Mouse (Mus musculus) forebrain, embryonic 11.5 days (tissue): ENCODE measurements around the gene Emc10. TPM values are rescaled to one million over a fixed set of nuclear protein-coding genes. Genes with fewer than 3 reads are reported as not detected.

Experiments
- ATAC-seq: fragments of 200-750 bp; cut with Nextera tagmentation; replicated peaks from 2 replicates; pipeline ENCODE4 v1.8.0; 2017; ENCODE audit warnings: moderate TSS enrichment; ENCODE audit not compliant: low FRiP score
- DNase-seq: peaks from one replicate; pipeline ENCODE4 v3.0.0-alpha.2; 2017; ENCODE audit warnings: low spot score
- H3K27ac ChIP-seq: fragments of 300-500 bp; sonication (generic); 2 replicates; pipeline ENCODE4 v1.5.1; 2014; ENCODE audit warnings: low read depth, low read length
- H3K27me3 ChIP-seq: fragments of 300-500 bp; sonication (generic); 2 replicates; pipeline ENCODE4 v1.6.1; 2014; ENCODE audit warnings: mild to moderate bottlenecking, low read length, mixed read lengths; ENCODE audit not compliant: control insufficient read depth, insufficient read depth
- H3K36me3 ChIP-seq: fragments of 300-500 bp; sonication (generic); 2 replicates; pipeline ENCODE4 v1.6.1; 2014; ENCODE audit warnings: mild to moderate bottlenecking, low read length, moderate library complexity, mixed read lengths; ENCODE audit not compliant: control insufficient read depth, insufficient read depth
- H3K4me1 ChIP-seq: fragments of 300-500 bp; sonication (generic); replicated peaks from 2 replicates; pipeline ENCODE4 v1.6.1; 2014; ENCODE audit warnings: low read length, mixed read lengths; ENCODE audit not compliant: control insufficient read depth, insufficient read depth
- H3K4me2 ChIP-seq: fragments of 300-500 bp; sonication (generic); 2 replicates; pipeline ENCODE4 v1.6.1; 2014; ENCODE audit warnings: low read depth, mild to moderate bottlenecking, low read length, moderate library complexity, mixed read lengths; ENCODE audit not compliant: severe bottlenecking
- H3K4me3 ChIP-seq: fragments of 300-500 bp; sonication (generic); 2 replicates; pipeline ENCODE4 v1.5.1; 2014; ENCODE audit warnings: low read depth, low read length
- H3K9ac ChIP-seq: fragments of 300-500 bp; sonication (generic); 2 replicates; pipeline ENCODE4 v1.6.1; 2014; ENCODE audit warnings: low read length
- H3K9me3 ChIP-seq: fragments of 300-500 bp; sonication (generic); 2 replicates; pipeline ENCODE4 v1.6.1; 2016; ENCODE audit warnings: low read length, mixed read lengths; ENCODE audit not compliant: control insufficient read depth
- WGBS: fragments of 180-500 bp; shearing (Covaris S2); extraction: QIAGEN DNeasy Blood & Tissue Kit; methylation state at CpG from one replicate; pipeline ENCODE4 v1.1.7; 2014; 5-methylcytosine and 5-hydroxymethylcytosine counted together
- polyA plus RNA-seq: library from polyadenylated mRNA; unstranded; fragments of >200 nt; fragmentation: Nextera tagmentation; extraction: Ambion mirVana; gene quantifications from 2 replicates; pipeline ENCODE4 v1.2.1, GENCODE M21; 2014

Emc10 gene
- polyA plus RNA-seq, 1 experiment from 2014 or later: 115 TPM

DNA sequence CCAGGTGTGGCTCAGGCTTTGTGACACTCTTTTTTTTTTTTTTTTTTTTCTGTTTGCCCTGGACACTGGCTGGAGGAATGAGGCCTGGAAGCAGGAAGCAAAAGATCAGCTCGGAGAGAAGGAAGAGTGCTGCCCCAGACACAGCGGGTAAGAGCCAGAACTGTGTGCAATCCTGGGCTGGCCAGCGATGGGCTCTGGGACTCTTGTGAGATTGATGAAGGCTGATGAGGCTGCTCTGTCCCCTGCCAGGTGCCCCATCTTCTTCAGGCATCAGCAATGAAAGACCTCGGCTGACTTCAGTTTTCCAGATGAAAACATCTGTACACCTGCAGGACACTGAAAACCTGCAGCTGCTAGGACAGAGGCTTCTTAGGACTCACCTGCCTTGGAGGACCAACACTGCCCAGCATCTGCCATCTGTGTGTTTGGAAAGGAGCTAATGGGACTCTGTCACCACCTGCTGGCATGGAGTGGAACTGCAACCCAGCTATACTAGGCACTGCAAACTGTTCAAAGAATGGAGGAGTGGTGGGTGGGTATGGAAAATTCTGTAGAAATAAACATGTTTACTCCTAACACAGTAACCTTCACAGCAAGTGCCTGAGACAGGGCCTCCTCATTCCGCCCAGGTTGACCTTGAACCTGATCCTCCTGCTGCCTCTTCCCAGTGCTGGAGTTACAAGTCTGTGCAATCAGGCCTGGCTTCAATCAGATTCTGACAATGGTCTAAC lies 11.3 kb downstream of the Emc10 start:
- Histone ChIP-seq H3K27ac (no peak overlapping the region), H3K9me3 (no peaks in the 10 kb centered on the region), H3K4me3 (no peak overlapping the region), H3K27me3 (no peaks in the 10 kb centered on the region), H3K4me1 (no peaks in the 10 kb centered on the region), H3K9ac (no peak overlapping the region), H3K4me2 (no peak overlapping the region), H3K36me3 (no peaks in the 10 kb centered on the region)
- WGBS: 35% methylated on average over 5 of the region's 5 CpGs
- DNase-seq (peak; percentile 91), ATAC-seq (peak; percentile 84)

DNA sequence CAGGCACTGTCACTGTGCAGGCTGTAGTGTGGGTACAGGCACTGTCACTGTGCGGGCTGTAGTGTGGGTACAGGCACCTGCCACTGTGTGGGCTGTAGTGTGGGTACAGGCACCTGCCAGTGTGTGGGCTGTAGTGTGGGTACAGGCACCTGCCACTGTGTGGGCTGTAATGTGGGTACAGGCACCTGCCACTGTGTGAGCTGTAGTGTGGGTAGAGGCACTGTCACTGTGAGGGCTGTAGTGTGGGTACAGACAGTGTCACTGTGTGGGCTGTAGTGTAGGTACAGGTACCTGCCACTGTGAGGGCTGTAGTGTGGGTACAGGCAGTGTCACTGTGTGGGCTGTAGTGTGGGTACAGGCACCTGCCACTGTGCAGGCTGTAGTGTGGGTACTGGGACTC lies 12.2 kb downstream of the Emc10 start:
- no peaks in the 10 kb centered on the region for H3K4me1 ChIP-seq
- H3K9me3 ChIP-seq: no peaks in the 10 kb centered on the region
- no peak overlapping the region for H3K27ac ChIP-seq
- WGBS: 100% methylated on average over 1 of the region's 1 CpGs
- peak; percentile 48 for DNase-seq
- ATAC-seq: no peak
- H3K4me3 ChIP-seq: no peak overlapping the region
- H3K4me2 ChIP-seq: no peak overlapping the region
- H3K27me3 ChIP-seq: no peaks in the 10 kb centered on the region
- H3K9ac ChIP-seq: no peak overlapping the region
- no peaks in the 10 kb centered on the region for H3K36me3 ChIP-seq

DNA sequence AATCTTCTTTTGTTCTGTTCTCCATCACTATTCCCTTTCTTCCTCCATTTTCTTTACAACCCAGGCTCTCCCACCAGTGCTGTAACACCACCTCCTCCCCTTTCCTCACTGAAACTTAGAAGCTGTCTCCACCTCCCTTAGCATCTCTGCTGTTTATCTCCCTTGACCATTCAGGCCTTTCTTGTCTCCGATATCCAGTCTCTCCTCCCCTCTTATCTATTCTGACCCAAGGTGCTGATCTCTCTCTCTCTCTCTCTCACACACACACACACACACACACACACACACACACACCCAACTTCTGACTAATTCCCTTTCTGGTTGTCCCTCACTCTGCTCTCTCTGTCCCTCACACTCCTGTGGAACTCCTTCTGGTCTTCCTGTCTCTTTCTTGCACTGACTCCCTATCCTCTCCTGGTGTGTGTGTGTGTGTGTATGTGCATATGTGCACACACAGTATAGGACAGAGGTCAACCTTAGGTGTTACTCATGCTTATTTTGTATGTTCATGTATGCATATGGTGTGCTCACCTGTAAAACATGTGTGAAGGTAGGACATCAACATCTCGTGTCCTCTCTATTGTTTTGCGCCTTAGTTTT lies 13.4 kb downstream of the Emc10 start:
- Histone ChIP-seq H3K4me1 (no peaks in the 10 kb centered on the region), H3K36me3 (no peaks in the 10 kb centered on the region), H3K9me3 (no peaks in the 10 kb centered on the region), H3K27ac (no peak overlapping the region), H3K4me3 (no peak overlapping the region), H3K27me3 (no peaks in the 10 kb centered on the region), H3K9ac (no peak overlapping the region), H3K4me2 (no peak overlapping the region)
- 75% methylated on average over 3 of the region's 3 CpGs for WGBS
- ATAC-seq (no peak), DNase-seq (no peak)

DNA sequence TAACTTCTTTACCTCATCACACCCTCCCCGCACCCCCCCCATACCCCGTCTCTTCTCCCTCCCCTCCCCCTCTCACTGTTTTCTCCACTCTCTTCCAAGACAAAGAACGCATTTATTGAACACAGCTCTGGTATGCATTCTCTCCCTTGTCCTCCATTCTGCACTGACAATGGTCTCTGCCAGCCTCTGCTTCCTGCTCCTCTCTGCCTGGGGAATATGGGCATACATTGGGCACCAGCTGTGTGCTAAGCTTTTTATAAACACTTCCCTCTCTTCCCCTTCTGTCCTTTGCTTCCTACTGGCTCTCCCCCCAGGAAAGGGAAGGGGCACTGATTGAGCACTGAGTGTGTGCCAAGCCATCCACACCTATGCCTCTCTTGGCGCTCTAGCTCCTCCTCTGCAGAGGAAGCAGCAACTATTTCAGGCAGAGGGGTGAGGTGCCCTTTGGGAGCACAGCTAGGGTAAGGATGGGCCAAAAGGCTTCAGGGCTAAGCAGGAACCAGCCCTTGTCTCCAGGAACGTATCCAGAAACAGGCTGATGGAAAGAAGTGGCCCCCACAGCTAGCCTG lies 21.2 kb downstream of the Emc10 start:
- no peak overlapping the region for H3K27ac ChIP-seq
- no peaks in the 10 kb centered on the region for H3K36me3 ChIP-seq
- peaks cover 17% of the 10 kb centered on the region for H3K4me1 ChIP-seq
- ATAC-seq: no peak
- H3K4me3 ChIP-seq: no peak overlapping the region
- peak; percentile 48 for DNase-seq
- no peak overlapping the region for H3K9ac ChIP-seq
- H3K27me3 ChIP-seq: 0 out of 2 replicates have a peak, but pooled peaks cover 2% of the 10 kb centered on the region
- H3K9me3 ChIP-seq: no peaks in the 10 kb centered on the region
- 31% methylated on average over 5 of the region's 5 CpGs for WGBS
- H3K4me2 ChIP-seq: no peak overlapping the region

DNA sequence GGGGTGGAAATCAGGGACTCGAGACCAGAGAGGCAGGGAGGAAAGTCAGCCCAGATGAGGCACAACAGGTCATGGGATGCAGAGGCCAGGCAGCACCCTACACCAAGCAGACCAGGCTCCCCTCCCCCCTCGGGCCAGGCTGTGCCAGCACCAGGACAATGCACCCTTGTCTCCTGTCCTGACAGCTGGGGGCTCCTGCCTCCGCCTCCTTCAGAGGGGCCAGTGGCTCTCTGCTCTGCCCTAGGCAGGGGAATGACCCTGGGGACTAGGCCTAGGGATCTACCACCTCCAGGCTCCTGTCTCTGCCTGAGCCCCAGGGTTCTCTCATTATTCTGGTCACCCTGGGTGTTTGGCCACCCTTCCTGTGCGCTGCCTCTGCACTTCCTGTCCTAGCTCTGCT lies 21.9 kb downstream of the Emc10 start:
- Histone ChIP-seq H3K4me3 (no peak overlapping the region), H3K4me2 (peak overlapping the region; percentile 15; the same call in 1 of the 2 replicates), H3K9ac (peak overlapping the region; percentile 39; the same call in 1 of the 2 replicates), H3K4me1 (peaks cover 17% of the 10 kb centered on the region), H3K9me3 (no peaks in the 10 kb centered on the region), H3K27me3 (0 out of 2 replicates have a peak, but pooled peaks cover 2% of the 10 kb centered on the region), H3K36me3 (no peaks in the 10 kb centered on the region), H3K27ac (no peak overlapping the region)
- DNase-seq (peak; percentile 69), ATAC-seq (peak; percentile 72)
- 19% methylated on average over 4 of the region's 4 CpGs for WGBS

DNA sequence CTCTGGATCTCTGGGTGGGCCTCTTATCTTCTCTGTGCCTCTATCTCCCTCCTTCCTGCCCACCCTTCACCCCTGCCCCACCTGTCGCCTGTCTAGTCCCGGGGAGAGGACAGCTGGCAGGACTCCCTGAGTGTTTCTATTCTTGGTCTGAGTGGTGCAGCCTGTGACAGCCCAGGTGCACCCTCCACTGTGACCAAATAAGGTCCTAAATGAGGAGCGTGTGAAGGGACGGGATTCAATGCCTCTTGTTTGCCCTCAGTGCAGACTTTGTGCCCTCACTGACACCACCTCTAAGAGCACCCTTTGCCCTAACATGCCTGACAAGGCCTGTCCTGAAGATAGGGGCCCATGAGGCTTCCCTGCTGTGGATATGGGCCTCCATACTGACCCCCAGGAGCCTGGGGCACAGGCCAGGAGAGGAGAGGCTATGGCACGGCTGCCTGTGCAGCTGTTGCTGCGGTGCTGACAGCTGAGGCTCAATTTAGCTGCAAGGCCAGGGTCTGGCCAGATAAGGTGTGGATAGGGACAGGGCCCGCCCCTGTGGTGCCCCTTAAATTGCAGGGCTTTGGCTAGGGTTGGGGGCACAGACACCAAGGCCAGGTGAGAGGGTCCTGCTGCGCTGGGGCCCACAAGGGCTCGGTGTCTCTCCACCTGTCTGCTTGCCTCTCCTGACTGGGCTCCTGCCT lies 23.2 kb downstream of the Emc10 start:
- Histone ChIP-seq H3K36me3 (no peaks in the 10 kb centered on the region), H3K4me1 (peaks cover 22% of the 10 kb centered on the region), H3K4me3 (no peak overlapping the region), H3K9me3 (no peaks in the 10 kb centered on the region), H3K27me3 (0 out of 2 replicates have a peak, but pooled peaks cover 2% of the 10 kb centered on the region), H3K9ac (no peak overlapping the region), H3K4me2 (no peak overlapping the region), H3K27ac (no peak overlapping the region)
- DNase-seq: peak; percentile 52
- 66% methylated on average over 9 of the region's 9 CpGs for WGBS
- ATAC-seq: no peak

DNA sequence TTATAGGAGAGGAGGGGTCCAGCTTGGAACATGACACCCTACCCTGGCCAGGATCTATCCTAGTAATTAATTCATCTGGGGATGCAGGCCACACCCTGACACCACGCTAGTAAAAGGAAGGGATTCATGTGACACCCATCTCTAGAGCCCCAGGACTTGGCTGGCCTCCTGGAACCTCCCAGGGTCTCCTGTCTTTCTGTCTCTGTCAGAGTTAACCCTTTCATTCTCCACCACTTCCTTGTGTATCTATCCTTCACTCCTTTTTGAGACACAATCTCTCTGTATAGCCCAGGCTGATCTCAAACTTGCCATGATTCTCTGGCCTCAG lies 23.8 kb downstream of the Emc10 start:
- no peak for ATAC-seq
- Histone ChIP-seq H3K4me1 (peaks cover 22% of the 10 kb centered on the region), H3K27ac (no peak overlapping the region), H3K9ac (no peak overlapping the region), H3K27me3 (no peaks in the 10 kb centered on the region), H3K4me3 (no peak overlapping the region), H3K36me3 (no peaks in the 10 kb centered on the region), H3K9me3 (no peaks in the 10 kb centered on the region), H3K4me2 (no peak overlapping the region)
- 17% methylated on average over 1 of the region's 1 CpGs for WGBS
- DNase-seq: no peak

DNA sequence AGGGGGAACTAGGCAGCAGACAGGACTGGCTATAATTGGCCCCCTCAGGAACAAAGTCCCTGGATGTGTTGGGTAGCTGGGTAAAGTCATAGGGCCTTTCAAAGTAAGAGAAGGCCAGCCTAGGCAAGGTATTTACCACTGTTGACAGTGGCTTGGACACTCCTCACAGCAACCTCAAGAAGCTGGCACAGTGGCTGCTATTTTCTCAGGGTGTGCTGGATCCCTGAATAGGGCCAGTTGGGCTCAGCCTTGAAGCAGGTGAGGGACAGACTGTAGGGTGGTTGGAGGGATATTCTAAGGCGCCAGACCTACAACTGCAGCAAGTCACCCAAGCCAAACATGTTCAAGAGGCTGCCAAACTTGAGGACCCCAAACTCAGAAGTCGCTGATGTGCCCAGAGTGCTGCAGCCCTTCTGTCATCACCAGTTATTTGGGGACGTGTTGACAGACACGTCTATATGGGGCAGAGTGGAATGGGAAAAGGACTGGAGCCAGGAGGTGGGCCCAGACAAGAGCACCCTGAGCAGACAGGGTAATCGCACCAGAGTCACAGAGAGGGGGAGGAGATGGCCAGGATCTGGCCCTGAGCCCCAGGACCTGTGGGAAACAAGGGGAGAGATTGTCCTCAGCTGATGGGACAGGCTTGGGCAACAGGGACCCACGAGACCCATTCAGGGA lies 24.3 kb downstream of the Emc10 start:
- no peaks in the 10 kb centered on the region for H3K9me3 ChIP-seq
- H3K4me1 ChIP-seq: peaks cover 22% of the 10 kb centered on the region
- WGBS: 51% methylated on average over 6 of the region's 6 CpGs
- DNase-seq: peak; percentile 49
- H3K4me2 ChIP-seq: no peak overlapping the region
- H3K27me3 ChIP-seq: no peaks in the 10 kb centered on the region
- H3K4me3 ChIP-seq: no peak overlapping the region
- no peak for ATAC-seq
- H3K27ac ChIP-seq: no peak overlapping the region
- H3K9ac ChIP-seq: no peak overlapping the region
- no peaks in the 10 kb centered on the region for H3K36me3 ChIP-seq
